Mouse (Mus musculus) hindbrain, embryonic 16.5 days (tissue): ENCODE data around the gene 9030025P20Rik. TPM values are rescaled to one million over a fixed set of nuclear protein-coding genes. Genes with fewer than 3 reads are reported as not detected.
A peak's percentile ranks its signal among the peaks of the same experiment; 100 is the strongest.
"Not testable (repeated sequence)": the region's sequence is repeated elsewhere in the genome, so short reads cannot be mapped to it uniquely, and the experiment has no call there.

Source experiments
- ATAC-seq: fragments of 200-750 bp; cut with Nextera tagmentation; 2 replicates; pipeline ENCODE4 v1.8.0; 2017; ENCODE audit warnings: moderate TSS enrichment, moderate library complexity
- H3K27ac ChIP-seq: fragments of 300-500 bp; sonication (generic); 2 replicates; pipeline ENCODE4 v1.5.1; 2014; ENCODE audit warnings: low read depth, mild to moderate bottlenecking, control low read depth, low read length, moderate library complexity
- H3K27me3 ChIP-seq: fragments of 300-500 bp; sonication (generic); replicated peaks from 2 replicates; pipeline ENCODE4 v1.6.1; 2014; ENCODE audit warnings: low read length; ENCODE audit not compliant: control insufficient read depth, insufficient read depth
- H3K36me3 ChIP-seq: fragments of 300-500 bp; sonication (generic); 2 replicates; pipeline ENCODE4 v1.6.1; 2014; ENCODE audit warnings: mild to moderate bottlenecking, low read length, moderate library complexity, mixed read lengths; ENCODE audit not compliant: control insufficient read depth, insufficient read depth
- H3K4me1 ChIP-seq: fragments of 300-500 bp; sonication (generic); 2 replicates; pipeline ENCODE4 v1.6.1; 2014; ENCODE audit warnings: low read depth, low read length; ENCODE audit not compliant: control insufficient read depth, insufficient read depth
- H3K4me2 ChIP-seq: fragments of 300-500 bp; sonication (generic); 2 replicates; pipeline ENCODE4 v1.6.1; 2014; ENCODE audit warnings: mild to moderate bottlenecking, low read length, control low read depth, moderate library complexity
- H3K4me3 ChIP-seq: fragments of 300-500 bp; sonication (generic); 2 replicates; pipeline ENCODE4 v1.5.1; 2014; ENCODE audit warnings: mild to moderate bottlenecking, low read length, control low read depth, moderate library complexity
- H3K9ac ChIP-seq: fragments of 300-500 bp; sonication (generic); 2 replicates; pipeline ENCODE4 v1.6.1; 2014; ENCODE audit warnings: low read depth, mild to moderate bottlenecking, control low read depth, low read length, moderate library complexity
- H3K9me3 ChIP-seq: fragments of 300-500 bp; sonication (generic); 2 replicates; pipeline ENCODE4 v1.6.1; 2014; ENCODE audit warnings: mild to moderate bottlenecking, low read length, moderate library complexity; ENCODE audit not compliant: control insufficient read depth
- WGBS: fragments of 180-500 bp; shearing (Covaris S2); extraction: QIAGEN DNeasy Blood & Tissue Kit; methylation state at CpG from one replicate; pipeline ENCODE4 v1.1.7; 2014; 5-methylcytosine and 5-hydroxymethylcytosine counted together
- polyA plus RNA-seq: library from polyadenylated mRNA; unstranded; fragments of >200 nt; fragmentation: Nextera tagmentation; extraction: Ambion mirVana; gene quantifications from 2 replicates; pipeline ENCODE4 v1.2.1, GENCODE M21; 2015

9030025P20Rik gene
- polyA plus RNA-seq: 6.2 and 6.5 TPM in 2 replicates

DNA sequence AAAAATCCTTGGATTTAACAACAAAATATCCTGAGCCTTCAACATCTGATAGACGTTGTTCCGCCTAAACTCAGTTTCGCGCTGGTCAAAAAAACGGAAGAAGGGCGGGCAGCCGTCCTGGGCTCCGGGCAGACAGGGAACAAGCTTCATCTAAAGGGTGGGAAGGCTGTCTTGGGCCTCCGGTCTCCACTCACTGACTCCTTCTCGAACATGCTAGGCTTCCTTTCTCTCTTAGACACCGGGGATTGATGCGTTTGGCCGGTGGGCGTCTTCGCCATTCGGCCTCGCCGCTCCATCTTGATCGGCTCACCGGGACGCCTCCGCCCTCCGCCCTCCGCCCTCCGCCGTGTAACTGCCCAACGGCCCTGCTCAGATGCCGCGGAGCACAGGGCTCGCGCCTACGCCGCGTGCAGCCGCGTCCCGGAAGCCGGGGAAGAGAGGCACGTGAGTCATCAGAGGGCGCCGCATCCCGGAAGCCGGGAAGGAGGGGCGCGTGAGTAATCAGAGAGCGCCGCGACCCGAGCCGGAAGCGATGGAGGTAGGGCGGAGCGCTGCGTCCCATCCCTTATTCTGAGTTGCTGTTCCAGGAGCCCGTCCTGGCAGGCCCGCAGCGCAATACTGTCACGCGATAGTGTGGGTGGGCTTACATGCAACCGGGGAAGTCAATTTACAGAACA, at the start of gene 9030025P20Rik, which contains the start of gene Gm3417:
Gene 9030025P20Rik (plus strand): TSS at position 107 of the 677 bp plus-strand sequence.
Gene Gm3417 (minus strand): TSS at position 429 of the 677 bp plus-strand sequence.
- H3K36me3 ChIP-seq, H3K9ac ChIP-seq, H3K9me3 ChIP-seq, H3K4me2 ChIP-seq, H3K27ac ChIP-seq, H3K4me1 ChIP-seq, H3K4me3 ChIP-seq, H3K27me3 ChIP-seq: not testable (repeated sequence)
- WGBS: no CpG with 5 or more reads among the region's 60 CpGs
- peak; percentile 99 for ATAC-seq

DNA sequence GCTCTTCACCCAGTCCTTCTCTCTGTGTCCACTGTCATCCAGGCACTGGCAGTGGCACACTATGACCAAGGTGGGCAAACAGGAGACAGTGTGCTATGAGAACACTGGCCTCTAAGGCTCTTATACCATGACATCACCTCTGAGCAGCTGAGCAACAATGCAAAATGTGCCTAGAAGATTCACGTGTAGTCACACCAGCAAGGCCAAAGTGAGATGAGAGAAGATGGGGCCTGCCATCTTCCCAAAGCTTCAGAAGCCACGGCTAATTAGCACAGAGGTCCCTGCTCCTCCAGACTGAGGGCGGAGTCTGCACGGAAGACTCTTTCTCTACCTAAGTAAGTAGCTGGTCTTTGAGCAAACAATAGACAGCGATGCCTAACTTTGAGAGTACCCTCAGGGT, 49.6 kb upstream of the 9030025P20Rik start:
- ATAC-seq: no peak
- H3K4me2 ChIP-seq: no peak overlapping the region
- no peak overlapping the region for H3K27ac ChIP-seq
- H3K36me3 ChIP-seq: no peaks in the 10 kb centered on the region
- H3K9me3 ChIP-seq: no peaks in the 10 kb centered on the region
- no peaks in the 10 kb centered on the region for H3K4me1 ChIP-seq
- H3K27me3 ChIP-seq: no peaks in the 10 kb centered on the region; the same call in 1 of the 2 replicates
- H3K4me3 ChIP-seq: no peak overlapping the region
- H3K9ac ChIP-seq: no peak overlapping the region
- WGBS: 72% methylated on average over 5 of the region's 5 CpGs

DNA sequence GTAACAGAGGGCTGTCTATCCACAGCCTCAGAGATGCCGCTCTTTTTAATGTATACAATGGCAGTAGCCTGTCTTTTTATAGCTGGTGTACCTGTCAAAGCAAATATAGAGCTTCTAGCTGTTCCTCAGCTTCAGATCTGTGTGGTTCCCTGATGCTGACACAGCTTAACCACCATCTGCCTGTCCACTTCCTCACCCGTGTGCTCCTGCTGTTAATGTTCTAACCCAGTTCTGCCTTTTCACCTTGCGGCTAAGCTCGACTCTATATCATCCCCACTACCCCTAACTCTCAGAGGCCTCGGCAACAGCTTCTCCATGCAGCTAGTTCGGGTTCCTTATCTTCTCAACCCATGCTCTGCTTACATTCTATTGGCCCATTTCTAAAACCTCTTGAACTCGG, 47.6 kb upstream of the 9030025P20Rik start:
- Histone ChIP-seq H3K4me2 (no peak overlapping the region), H3K27ac (no peak overlapping the region), H3K9ac (no peak overlapping the region), H3K27me3 (no peaks in the 10 kb centered on the region; the same call in 1 of the 2 replicates), H3K4me3 (no peak overlapping the region), H3K9me3 (no peaks in the 10 kb centered on the region), H3K36me3 (no peaks in the 10 kb centered on the region), H3K4me1 (no peaks in the 10 kb centered on the region)
- 81% methylated on average over 7 of the region's 7 CpGs for WGBS
- no peak for ATAC-seq

DNA sequence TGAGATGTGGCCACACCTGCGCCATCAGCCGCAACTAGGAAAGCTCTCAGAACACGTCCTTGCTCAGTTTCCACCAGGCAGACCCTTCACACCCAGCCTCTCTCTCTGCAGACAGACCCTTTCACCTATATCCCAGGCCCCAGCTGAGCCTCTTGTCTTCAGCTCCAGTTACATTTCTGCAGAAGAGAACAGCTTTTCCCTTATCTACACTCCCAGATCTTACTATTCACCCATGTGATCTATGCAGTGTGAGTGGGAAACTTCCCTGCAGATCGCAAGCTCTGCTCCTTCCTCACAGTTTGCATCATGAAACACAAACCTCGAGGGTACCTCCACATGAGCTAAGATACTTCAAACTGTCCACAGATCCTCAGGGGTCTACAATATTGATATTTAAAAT, 46.8 kb upstream of the 9030025P20Rik start:
- H3K36me3 ChIP-seq: no peaks in the 10 kb centered on the region

DNA sequence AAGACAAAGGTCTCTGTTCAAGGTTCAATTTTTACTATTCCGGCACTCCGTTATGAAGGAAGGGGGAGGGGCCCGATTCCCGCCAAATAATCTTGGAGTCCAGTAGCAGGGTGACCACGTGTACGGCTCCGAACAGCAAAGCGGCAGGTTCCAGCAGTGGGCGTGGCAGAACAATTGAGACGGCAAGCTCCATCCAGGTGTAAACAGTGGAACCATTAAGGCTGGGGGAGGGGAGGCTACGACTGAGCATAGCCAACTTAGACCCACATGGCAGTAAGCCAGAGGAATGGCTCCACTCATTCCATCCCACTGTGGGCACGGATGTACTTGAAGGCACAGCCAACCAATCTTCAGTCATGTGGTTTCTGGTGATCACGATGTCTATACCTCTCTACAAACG, 43.0 kb upstream of the 9030025P20Rik start:
- H3K27ac ChIP-seq, H3K4me1 ChIP-seq, H3K4me3 ChIP-seq, H3K9me3 ChIP-seq, H3K27me3 ChIP-seq, ATAC-seq, H3K36me3 ChIP-seq, H3K4me2 ChIP-seq, H3K9ac ChIP-seq: not testable (repeated sequence)
- 87% methylated on average over 11 of the region's 14 CpGs for WGBS

More for the DNA sequence above, 46.8 kb upstream of the 9030025P20Rik start:
- Histone ChIP-seq H3K4me1 (no peaks in the 10 kb centered on the region), H3K4me3 (no peak overlapping the region), H3K9ac (no peak overlapping the region), H3K9me3 (no peaks in the 10 kb centered on the region), H3K27ac (no peak overlapping the region), H3K27me3 (no peaks in the 10 kb centered on the region), H3K4me2 (no peak overlapping the region)
- 89% methylated on average over 5 of the region's 5 CpGs for WGBS
- ATAC-seq: no peak

DNA sequence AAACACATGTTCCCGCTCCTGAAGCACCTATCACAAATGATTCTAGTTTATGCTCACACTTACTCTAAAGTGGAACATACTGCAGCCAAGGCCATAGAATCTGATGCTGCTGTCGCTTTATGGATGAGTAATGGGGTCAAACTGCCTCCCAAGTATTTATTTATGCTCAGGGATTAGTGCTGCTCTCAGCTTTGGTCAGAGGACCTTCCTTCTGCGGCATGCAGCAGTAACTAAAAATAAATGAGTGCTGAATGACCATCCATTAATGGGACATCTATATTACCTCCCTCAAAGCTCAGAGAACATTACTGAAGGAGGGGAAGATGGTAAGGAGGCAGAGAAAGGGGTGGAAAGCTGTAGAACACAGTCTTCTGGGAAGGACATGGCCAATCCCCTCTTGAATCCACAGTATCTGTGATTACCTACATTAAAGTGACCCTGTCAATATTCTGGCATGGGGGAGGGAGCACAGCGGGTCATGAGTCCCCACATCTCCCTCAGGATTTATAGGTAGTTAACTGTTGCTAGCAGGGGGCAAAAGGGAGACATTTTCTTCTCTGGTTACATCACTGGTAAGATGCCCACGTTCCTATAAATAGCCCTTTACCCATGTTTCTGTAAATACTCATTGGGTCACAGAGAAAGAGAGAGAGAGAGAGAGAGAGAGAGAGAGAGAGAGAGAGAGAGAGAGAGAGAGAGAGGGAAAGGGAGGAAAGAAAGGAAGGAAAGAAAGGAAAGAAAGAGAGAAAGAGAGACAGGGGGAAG, 42.2 kb upstream of the 9030025P20Rik start:
- ATAC-seq: no peak
- H3K27me3 ChIP-seq: no peaks in the 10 kb centered on the region
- no peak overlapping the region for H3K27ac ChIP-seq
- no peak overlapping the region for H3K4me3 ChIP-seq
- no peaks in the 10 kb centered on the region for H3K36me3 ChIP-seq
- H3K4me1 ChIP-seq: no peaks in the 10 kb centered on the region
- 73% methylated on average over 5 of the region's 5 CpGs for WGBS
- H3K9me3 ChIP-seq: no peaks in the 10 kb centered on the region
- H3K9ac ChIP-seq: no peak overlapping the region
- no peak overlapping the region for H3K4me2 ChIP-seq

DNA sequence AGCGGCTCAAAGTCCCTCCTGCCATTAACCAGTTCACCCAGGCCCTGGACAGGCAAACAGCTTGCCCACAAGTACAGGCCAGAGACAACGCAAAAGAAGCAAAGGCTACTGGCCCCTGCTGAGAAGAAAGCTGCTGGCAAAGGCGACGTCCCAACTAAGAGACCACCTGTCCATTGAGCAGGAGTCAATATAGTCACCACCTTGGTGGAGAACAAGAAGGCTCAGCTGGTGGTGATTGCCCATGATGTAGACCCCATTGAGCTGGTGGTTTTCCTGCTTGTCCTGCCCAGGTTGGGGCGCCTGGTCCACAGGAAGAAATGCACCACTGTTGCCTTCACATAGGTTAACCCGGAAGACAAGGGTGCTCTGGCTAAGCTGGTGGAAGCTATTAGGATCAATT, 36.1 kb upstream of the 9030025P20Rik start:
- H3K27me3 ChIP-seq, H3K27ac ChIP-seq, ATAC-seq, H3K9me3 ChIP-seq, H3K36me3 ChIP-seq: not testable (repeated sequence)
- peaks cover 16% of the 10 kb centered on the region for H3K4me1 ChIP-seq
- peak overlapping the region; percentile 87; the same call in 1 of the 2 replicates for H3K9ac ChIP-seq
- H3K4me3 ChIP-seq: peak overlapping the region; percentile 81
- 64% methylated on average over 6 of the region's 6 CpGs for WGBS
- H3K4me2 ChIP-seq: peak overlapping the region; percentile 71

DNA sequence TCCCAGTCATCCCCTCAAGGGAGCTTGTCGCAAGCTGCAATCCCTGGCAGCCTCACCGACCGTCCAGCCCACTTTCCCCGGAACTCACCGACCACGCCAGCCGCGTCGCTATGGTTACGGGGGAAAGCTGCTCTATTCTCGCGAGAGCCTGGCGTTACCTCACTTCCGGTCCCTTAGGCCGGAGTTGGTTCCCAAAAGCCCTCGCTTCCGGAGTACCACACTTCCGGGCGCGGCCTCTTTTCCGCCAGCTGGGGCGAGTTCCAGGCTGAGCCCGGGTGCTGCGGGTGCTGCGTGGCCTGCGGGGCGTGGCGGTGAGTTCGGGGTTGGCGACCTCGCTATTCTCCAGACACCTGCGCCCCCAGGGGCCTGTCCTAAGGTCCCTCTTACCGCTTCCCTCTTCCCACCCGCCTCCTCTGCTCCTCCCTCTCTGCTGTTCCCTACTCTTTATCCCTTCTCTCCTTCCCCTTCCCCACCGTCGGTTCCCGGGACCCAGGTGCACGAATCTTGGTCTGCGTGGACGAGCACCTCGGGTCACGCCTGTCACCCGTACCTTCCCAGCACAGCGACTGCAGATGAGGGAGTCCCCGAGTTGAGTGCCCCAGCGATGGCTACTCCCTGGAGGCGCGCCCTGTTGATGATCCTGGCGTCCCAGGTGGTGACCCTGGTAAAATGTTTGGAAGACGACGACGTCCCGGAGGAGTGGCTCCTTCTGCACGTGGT, 35.1 kb upstream of the 9030025P20Rik start, which contains the start of the genes Wdr27 and 1600012H06Rik:
Gene Wdr27 (minus strand): TSS at position 150 of the 720 bp plus-strand sequence.
Gene 1600012H06Rik (plus strand): TSS at position 176 of the 720 bp plus-strand sequence.
- no peaks in the 10 kb centered on the region for H3K27me3 ChIP-seq
- under 1% methylated on average over 54 of the region's 54 CpGs for WGBS
- peaks cover 16% of the 10 kb centered on the region for H3K4me1 ChIP-seq
- H3K27ac ChIP-seq: peak within 1 kb of the TSS; percentile 86
- H3K4me2 ChIP-seq: peak within 1 kb of the TSS; percentile 80
- peak within 1 kb of the TSS; percentile 87 for H3K9ac ChIP-seq
- H3K4me3 ChIP-seq: peak within 1 kb of the TSS; percentile 81
- H3K9me3 ChIP-seq: no peaks in the 10 kb centered on the region
- peak; percentile 99 for ATAC-seq
- peaks cover 5% of the 10 kb centered on the region for H3K36me3 ChIP-seq

DNA sequence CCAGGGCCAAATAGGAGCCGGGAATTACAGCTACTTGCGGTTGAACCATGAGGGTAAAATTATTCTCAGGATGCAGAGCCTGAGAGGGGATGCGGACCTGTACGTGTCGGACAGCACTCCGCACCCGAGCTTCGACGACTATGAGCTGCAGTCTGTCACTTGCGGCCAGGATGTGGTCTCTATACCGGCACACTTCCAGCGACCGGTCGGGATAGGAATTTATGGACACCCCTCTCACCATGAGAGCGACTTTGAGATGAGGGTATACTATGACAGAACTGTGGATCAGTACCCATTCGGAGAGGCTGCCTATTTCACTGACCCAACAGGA, 34.6 kb upstream of the 9030025P20Rik start:
- peak overlapping the region; percentile 81 for H3K9ac ChIP-seq
- H3K9me3 ChIP-seq: no peaks in the 10 kb centered on the region
- peaks cover 5% of the 10 kb centered on the region for H3K36me3 ChIP-seq
- peak overlapping the region; percentile 80 for H3K4me2 ChIP-seq
- peaks cover 16% of the 10 kb centered on the region for H3K4me1 ChIP-seq
- H3K27me3 ChIP-seq: no peaks in the 10 kb centered on the region
- WGBS: 13% methylated on average over 16 of the region's 16 CpGs
- H3K27ac ChIP-seq: no peak overlapping the region
- no peak; the same call in 1 of the 2 replicates for ATAC-seq
- H3K4me3 ChIP-seq: peak overlapping the region; percentile 81
